Mouse (Mus musculus): ENCODE measurements at regions not wholly inside any gene's neighbourhood (a gene's known extent, or its start where the extent isn't known, plus 50 kb on each side); places are given as distances from the start of the nearest gene placed in this dataset.

DNA sequence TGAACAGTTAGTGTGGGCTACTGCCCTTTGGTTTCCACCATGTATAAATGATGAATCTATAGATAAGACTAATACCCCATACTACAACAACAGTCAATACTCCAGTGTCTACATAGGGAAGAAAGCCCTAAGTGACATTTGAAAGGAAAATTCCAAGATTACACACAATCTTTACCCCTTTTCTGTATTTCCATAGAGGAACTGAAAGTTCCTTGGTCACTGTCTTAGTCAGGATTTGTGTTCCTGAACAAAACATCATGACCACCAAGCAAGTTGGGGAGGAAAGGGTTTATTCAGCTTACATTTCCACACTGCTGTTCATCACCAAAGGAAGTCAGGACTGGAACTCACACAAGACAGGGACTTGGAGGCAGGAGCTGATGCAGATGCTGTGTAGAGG lies 332.7 kb upstream of the Adamts16 start:
- TF ChIP-seq EP300 (IDR thresholded peaks at IDR 0.05; ENCODE audit: low read depth) (no peak), CTCF (IDR thresholded peaks at IDR 0.05; ENCODE audit: low read depth) (no peak)
